Mouse (Mus musculus): Measurements from ENCODE around the gene Gja8.

DNA sequence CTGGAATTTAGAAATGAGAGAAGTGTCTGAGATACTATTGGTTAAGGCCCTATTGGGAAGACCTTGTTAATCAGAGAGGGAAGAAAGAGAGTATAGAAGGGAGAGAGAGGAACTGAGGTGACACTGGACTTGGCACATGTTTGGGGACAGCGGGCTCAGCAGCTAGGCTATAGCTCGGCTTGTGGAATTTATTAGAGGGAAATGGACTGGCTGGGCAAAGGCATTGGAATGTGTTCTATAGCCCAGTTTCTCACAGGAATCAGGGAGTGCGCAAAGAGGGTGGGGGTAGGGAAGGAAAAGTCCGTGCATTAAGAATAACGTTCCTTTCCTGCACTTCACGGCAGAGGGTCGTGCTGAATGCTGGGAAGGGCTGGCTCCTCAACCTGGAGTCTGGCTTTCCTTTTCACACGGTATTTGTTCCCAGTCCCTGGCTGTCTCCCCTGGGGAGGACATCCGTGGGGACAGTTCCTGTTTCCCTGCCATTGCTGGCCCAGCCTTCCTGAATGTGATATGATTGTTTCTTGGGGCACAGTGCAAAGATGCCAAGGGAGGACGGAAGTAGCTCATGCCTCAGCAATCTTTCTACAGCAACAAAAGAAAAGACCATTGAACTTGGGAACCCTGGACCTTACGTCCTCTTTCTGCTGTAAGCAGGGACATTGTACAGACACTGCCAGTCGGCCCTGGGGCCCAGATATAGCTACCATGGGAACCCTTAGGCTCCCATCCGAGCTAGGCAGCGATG, 27.8 kb upstream of the Gja8 start:
- TF ChIP-seq POLR2A (IDR thresholded peaks at IDR 0.05; ENCODE audit: borderline replicate concordance, extremely low read depth, insufficient read depth, insufficient read length, poor library complexity, severe bottlenecking), result no peak
- TF ChIP-seq CTCF (IDR thresholded peaks at IDR 0.05; ENCODE audit: borderline replicate concordance, extremely low read depth, insufficient read depth, insufficient read length), result no peak
